Mouse (Mus musculus) megakaryocyte, embryonic 14.5 days (primary cell): ENCODE measurements around the gene Odf3.

Experiments
- FLI1 ChIP-seq: IDR thresholded peaks from 2 replicates; pipeline ENCODE4 v1.6.1; 2012; ENCODE audit warnings: low read length, inconsistent platforms, mixed read lengths
- GATA1 ChIP-seq: IDR thresholded peaks from 3 replicates; pipeline ENCODE4 v1.6.1; 2012; ENCODE audit warnings: mixed read lengths, low read length, inconsistent platforms, borderline replicate concordance

- TF ChIP-seq GATA1 (no peak), FLI1 (no peak)
Measured at GRCm38 (mm10) chr7:140811714-140812113, 35.9 kb upstream of the Odf3 start.
